Mouse (Mus musculus) intestine, postnatal 0 days (tissue): ENCODE measurements at regions not wholly inside any gene's neighbourhood (a gene's known extent, or its start where the extent isn't known, plus 50 kb on each side); places are given as distances from the start of the nearest gene placed in this dataset.

Experiments
- ATAC-seq: fragments of 200-750 bp; cut with Nextera tagmentation; 2 replicates; pipeline ENCODE4 v1.8.0; 2017; ENCODE audit warnings: mild to moderate bottlenecking, moderate TSS enrichment, moderate library complexity
- H3K27ac ChIP-seq: fragments of 300-500 bp; sonication (generic); 2 replicates; pipeline ENCODE4 v1.5.1; 2014; ENCODE audit warnings: mild to moderate bottlenecking, low read depth, low read length, moderate library complexity
- H3K27me3 ChIP-seq: fragments of 300-500 bp; sonication (generic); replicated peaks from 2 replicates; pipeline ENCODE4 v1.6.1; 2014; ENCODE audit warnings: low read length, mixed read lengths; ENCODE audit not compliant: control insufficient read depth, insufficient read depth
- H3K36me3 ChIP-seq: fragments of 300-500 bp; sonication (generic); 2 replicates; pipeline ENCODE4 v1.6.1; 2014; ENCODE audit warnings: mild to moderate bottlenecking, moderate library complexity; ENCODE audit not compliant: control insufficient read depth, insufficient read depth
- H3K4me1 ChIP-seq: fragments of 300-500 bp; sonication (generic); replicated peaks from 2 replicates; pipeline ENCODE4 v1.6.1; 2014; ENCODE audit warnings: antibody characterized with exemption, low read length, mixed read lengths; ENCODE audit not compliant: control insufficient read depth, insufficient read depth
- H3K4me2 ChIP-seq: fragments of 300-500 bp; sonication (generic); replicated peaks from 2 replicates; pipeline ENCODE4 v1.6.1; 2014; ENCODE audit warnings: low read depth, mild to moderate bottlenecking, moderate library complexity
- H3K4me3 ChIP-seq: fragments of 300-500 bp; sonication (generic); 2 replicates; pipeline ENCODE4 v1.5.1; 2014; ENCODE audit warnings: low read depth, low read length
- H3K9ac ChIP-seq: fragments of 300-500 bp; sonication (generic); 2 replicates; pipeline ENCODE4 v1.6.1; 2014; ENCODE audit warnings: mild to moderate bottlenecking, low read depth, low read length
- H3K9me3 ChIP-seq: fragments of 300-500 bp; sonication (generic); 2 replicates; pipeline ENCODE4 v1.6.1; 2016; ENCODE audit warnings: mixed run types; ENCODE audit not compliant: control insufficient read depth
- CTCF ChIP-seq: sonication (generic); IDR thresholded peaks from 2 replicates; pipeline ENCODE4 v1.5.1; 2016; ENCODE audit warnings: low read depth, mild to moderate bottlenecking, control low read depth, antibody characterized with exemption, moderate library complexity
- WGBS: fragments of 180-500 bp; shearing (Covaris S2); extraction: QIAGEN DNeasy Blood & Tissue Kit; methylation state at CpG from one replicate; pipeline ENCODE4 v1.1.7; 2014; 5-methylcytosine and 5-hydroxymethylcytosine counted together

DNA sequence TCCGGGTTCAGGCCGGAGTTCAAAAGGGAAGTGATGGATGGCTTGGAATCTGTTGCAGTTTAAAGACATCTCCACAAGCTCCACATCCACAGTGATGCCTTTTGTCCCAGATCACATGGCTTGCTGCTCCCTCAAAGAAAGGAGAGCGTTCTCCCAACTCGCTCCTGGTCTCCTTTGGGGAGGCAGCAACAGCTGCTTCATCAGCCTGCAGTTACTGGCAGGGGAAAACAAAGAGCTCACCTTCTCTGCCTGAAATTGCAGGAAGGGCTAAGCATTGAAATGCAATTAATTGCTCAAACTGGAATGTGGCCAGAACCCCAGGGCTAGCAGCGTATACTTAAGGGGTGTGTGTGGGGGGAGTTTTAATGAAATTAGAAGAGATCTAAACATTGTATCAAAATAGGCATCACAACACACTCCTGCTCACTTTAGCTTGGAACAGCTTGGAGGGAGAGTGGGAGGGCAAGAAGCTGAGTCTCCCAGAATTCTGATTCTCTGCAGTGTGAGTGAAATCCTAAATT is 126.3 kb upstream of the Lrig3 start:
- Histone ChIP-seq H3K27ac (no peak overlapping the region), H3K27me3 (no peaks in the 10 kb centered on the region), H3K4me3 (no peak overlapping the region), H3K4me2 (no peak overlapping the region), H3K9ac (no peak overlapping the region), H3K9me3 (no peaks in the 10 kb centered on the region), H3K4me1 (no peaks in the 10 kb centered on the region), H3K36me3 (no peaks in the 10 kb centered on the region)
- 61% methylated on average over 5 of the region's 5 CpGs for WGBS
- no peak for ATAC-seq
- no peak for TF ChIP-seq CTCF

DNA sequence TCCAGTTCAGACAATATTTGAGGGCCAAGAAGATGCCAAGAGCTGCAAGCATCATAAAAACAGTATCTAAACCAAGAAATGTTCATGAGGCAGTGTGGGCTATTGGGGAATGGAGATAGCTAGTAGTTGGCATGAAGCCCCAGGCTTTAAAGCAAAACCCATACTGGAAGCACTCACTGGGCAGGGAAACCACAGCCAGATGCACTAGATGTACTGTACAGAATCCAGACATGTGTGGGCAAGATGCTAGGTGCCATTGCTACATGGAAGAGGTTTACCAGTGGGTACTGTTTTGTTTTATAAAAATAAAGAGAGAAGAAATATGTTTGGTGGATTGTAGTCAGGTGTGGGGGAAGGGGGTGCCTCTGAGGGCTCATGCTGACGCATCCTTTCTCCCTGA is 125.6 kb upstream of the Lrig3 start:
- no peak for ATAC-seq
- H3K27me3 ChIP-seq = no peaks in the 10 kb centered on the region
- H3K36me3 ChIP-seq = no peaks in the 10 kb centered on the region
- TF ChIP-seq CTCF = no peak
- no peak overlapping the region for H3K4me2 ChIP-seq
- no peak overlapping the region for H3K27ac ChIP-seq
- H3K9ac ChIP-seq = no peak overlapping the region
- no peak overlapping the region for H3K4me3 ChIP-seq
- no peaks in the 10 kb centered on the region for H3K4me1 ChIP-seq
- H3K9me3 ChIP-seq = no peaks in the 10 kb centered on the region
- WGBS = 94% methylated on average over 1 of the region's 1 CpGs

GRCm38 (mm10) chr10:125844336-125844865 is 121.6 kb upstream of the Lrig3 start:
- no peak overlapping the region for H3K9ac ChIP-seq
- H3K27me3 ChIP-seq = no peaks in the 10 kb centered on the region
- H3K9me3 ChIP-seq = no peaks in the 10 kb centered on the region
- ATAC-seq = no peak
- no peaks in the 10 kb centered on the region for H3K36me3 ChIP-seq
- TF ChIP-seq CTCF = no peak
- H3K4me2 ChIP-seq = no peak overlapping the region
- H3K27ac ChIP-seq = no peak overlapping the region
- H3K4me3 ChIP-seq = no peak overlapping the region
- 29% methylated on average over 9 of the region's 9 CpGs for WGBS
- no peaks in the 10 kb centered on the region for H3K4me1 ChIP-seq

DNA sequence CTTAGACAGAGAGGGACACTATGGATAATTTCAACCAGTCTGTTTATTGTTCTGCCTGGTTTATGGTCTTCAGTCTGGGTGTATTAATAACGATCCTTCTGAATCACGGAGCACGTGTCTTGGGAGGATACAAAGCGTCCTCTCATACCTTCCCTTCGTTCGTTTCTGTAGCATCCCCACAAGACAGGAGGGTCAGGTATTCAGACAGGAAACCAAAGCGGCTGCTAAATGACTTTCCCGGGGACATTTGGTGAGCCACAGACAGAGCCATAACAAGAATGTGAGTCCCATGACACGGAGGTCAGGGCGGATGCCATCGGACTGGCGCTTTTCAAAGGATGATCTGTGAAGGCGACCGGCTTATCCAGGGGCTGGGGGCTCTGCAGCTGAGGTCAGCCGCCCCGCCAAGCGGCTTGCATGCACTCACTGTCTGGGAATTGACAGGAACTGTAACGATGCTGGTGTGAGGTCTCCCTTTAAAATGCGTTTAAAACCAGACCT is 120.9 kb upstream of the Lrig3 start:
- no peaks in the 10 kb centered on the region for H3K9me3 ChIP-seq
- peak; percentile 67; the same call in 1 of the 2 replicates for ATAC-seq
- H3K36me3 ChIP-seq = no peaks in the 10 kb centered on the region
- H3K9ac ChIP-seq = no peak overlapping the region
- peak overlapping the region; percentile 11; the same call in 1 of the 2 replicates for H3K4me3 ChIP-seq
- peak overlapping the region; percentile 57 for H3K4me2 ChIP-seq
- no peaks in the 10 kb centered on the region for H3K4me1 ChIP-seq
- 7% methylated on average over 19 of the region's 19 CpGs for WGBS
- H3K27me3 ChIP-seq = no peaks in the 10 kb centered on the region
- H3K27ac ChIP-seq = no peak overlapping the region
- TF ChIP-seq CTCF = no peak

DNA sequence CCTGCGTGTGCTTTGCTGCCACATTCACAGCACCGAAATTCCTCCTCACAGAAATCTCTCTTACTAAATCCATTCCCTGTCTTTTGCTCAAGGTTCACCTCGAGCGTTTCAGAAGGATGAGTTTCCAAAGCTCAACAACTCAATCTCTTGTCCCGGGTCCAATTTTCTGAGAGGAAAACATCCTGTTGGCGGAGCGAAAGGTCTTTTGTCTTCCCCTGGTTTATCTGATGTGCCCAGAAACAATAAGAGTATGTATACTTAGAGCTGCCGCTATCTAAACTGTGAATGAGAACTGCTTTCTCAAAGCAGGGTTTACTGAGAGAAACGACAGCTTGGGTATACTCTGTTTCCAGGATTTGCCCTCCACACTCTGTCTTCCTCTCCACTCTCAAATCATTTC is 115.6 kb upstream of the Lrig3 start:
- Histone ChIP-seq H3K4me3 (no peak overlapping the region), H3K27ac (no peak overlapping the region), H3K9ac (no peak overlapping the region), H3K4me2 (no peak overlapping the region), H3K36me3 (no peaks in the 10 kb centered on the region), H3K9me3 (no peaks in the 10 kb centered on the region), H3K4me1 (no peaks in the 10 kb centered on the region), H3K27me3 (no peaks in the 10 kb centered on the region)
- no peak for ATAC-seq
- WGBS = 29% methylated on average over 9 of the region's 9 CpGs
- TF ChIP-seq CTCF = no peak

DNA sequence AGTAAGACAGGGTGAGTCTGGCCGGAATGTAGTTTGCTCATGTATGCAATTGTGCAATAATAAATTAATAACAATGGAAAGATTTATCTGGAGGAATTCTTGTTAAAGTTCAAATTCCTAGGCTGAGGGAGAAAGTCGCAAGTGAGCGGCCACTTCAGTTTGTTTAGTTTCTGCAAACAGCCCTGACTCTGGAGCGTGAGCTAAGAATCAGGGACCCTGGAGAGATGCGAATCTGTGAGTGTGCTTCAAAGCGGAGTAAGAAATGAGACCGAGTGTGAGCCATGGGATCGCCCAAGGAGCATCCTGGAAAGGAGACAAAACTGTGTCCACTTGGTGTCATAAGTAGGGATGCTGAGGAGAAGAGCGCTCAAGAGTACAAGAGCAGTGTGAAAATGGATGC is 104.2 kb upstream of the Lrig3 start:
- Histone ChIP-seq H3K9ac (no peak overlapping the region), H3K4me3 (no peak overlapping the region), H3K9me3 (no peaks in the 10 kb centered on the region), H3K4me1 (no peaks in the 10 kb centered on the region), H3K36me3 (no peaks in the 10 kb centered on the region), H3K27me3 (no peaks in the 10 kb centered on the region), H3K27ac (no peak overlapping the region), H3K4me2 (no peak overlapping the region)
- no peak for TF ChIP-seq CTCF
- ATAC-seq = no peak
- WGBS = 56% methylated on average over 9 of the region's 9 CpGs

- Histone ChIP-seq H3K9me3 (no peaks in the 10 kb centered on the region), H3K4me3 (no peak overlapping the region), H3K36me3 (no peaks in the 10 kb centered on the region), H3K4me2 (no peak overlapping the region), H3K4me1 (no peaks in the 10 kb centered on the region), H3K27ac (no peak overlapping the region), H3K27me3 (no peaks in the 10 kb centered on the region), H3K9ac (no peak overlapping the region)
- 91% methylated on average over 6 of the region's 6 CpGs for WGBS
- ATAC-seq = no peak
- TF ChIP-seq CTCF = no peak
Measured at GRCm38 (mm10) chr10:125866346-125866745, 99.6 kb upstream of the Lrig3 start.
